Mouse (Mus musculus) hematopoietic stem cell, adult 5-6 weeks (primary cell): Measurements from ENCODE around the gene Zfp423. TPM values are rescaled to one million over a fixed set of nuclear protein-coding genes. Genes with fewer than 3 reads are reported as not detected.

Experiments used
- ATAC-seq, 2 experiments: fragments of 125-278 bp in 1 of 2; replicated peaks in 1 of 2; 2 replicates each; pipeline ENCODE4 v1.8.0; 2016 to 2017; ENCODE audit warnings: inconsistent platforms in 2 of 2, mild to moderate bottlenecking in 2 of 2, moderate number of reproducible peaks in 2 of 2, low read depth in 1 of 2, moderate TSS enrichment in 1 of 2; ENCODE audit not compliant: low FRiP score in 2 of 2, poor library complexity in 2 of 2, severe bottlenecking in 2 of 2, insufficient read depth in 1 of 2, low TSS enrichment in 1 of 2
- total RNA-seq: library from RNA; stranded (forward); fragments of 172-1452, 232-1000 nt; gene quantifications from 2 replicates; pipeline ENCODE4 v1.2.3, GENCODE M21; 2017

Gene Zfp423
- total RNA-seq, 1 experiment from 2014 or later = not detected

- no peak for ATAC-seq
Measured at GRCm38 (mm10) chr8:87679431-87680003, 279.9 kb downstream of the Zfp423 start.

- ATAC-seq = no peak
Measured at GRCm38 (mm10) chr8:87675411-87675810, 284.0 kb downstream of the Zfp423 start.

- ATAC-seq = no peak
Measured at GRCm38 (mm10) chr8:87674157-87674556, 285.2 kb downstream of the Zfp423 start.

GRCm38 (mm10) chr8:87672214-87672613 lies 287.2 kb downstream of the Zfp423 start:
- ATAC-seq = no peak

- ATAC-seq = no peak
Measured at GRCm38 (mm10) chr8:87671209-87671970, 288.0 kb downstream of the Zfp423 start.

GRCm38 (mm10) chr8:87670232-87670631 lies 289.2 kb downstream of the Zfp423 start:
- no peak for ATAC-seq

GRCm38 (mm10) chr8:87668736-87669135 lies 290.7 kb downstream of the Zfp423 start:
- no peak for ATAC-seq

GRCm38 (mm10) chr8:87667914-87668643 lies 291.3 kb downstream of the Zfp423 start:
- ATAC-seq = no peak

- no peak for ATAC-seq
Measured at GRCm38 (mm10) chr8:87667297-87667696, 292.1 kb downstream of the Zfp423 start.

- ATAC-seq = no peak
Measured at GRCm38 (mm10) chr8:87665337-87665736, 294.1 kb downstream of the Zfp423 start.

GRCm38 (mm10) chr8:87664217-87664509 lies 295.2 kb downstream of the Zfp423 start:
- no peak for ATAC-seq

- ATAC-seq = peak; percentile 56 to 66; a peak in 3 of 4 replicates
Measured at GRCm38 (mm10) chr8:87663349-87664216, 295.8 kb downstream of the Zfp423 start.

GRCm38 (mm10) chr8:87662811-87663341 lies 296.5 kb downstream of the Zfp423 start:
- ATAC-seq = peak in 1 of 2 experiments; percentile 40; a peak in 1 of 4 replicates

- no peak for ATAC-seq
Measured at GRCm38 (mm10) chr8:87662307-87662771, 297.1 kb downstream of the Zfp423 start.

- ATAC-seq = no peak
Measured at GRCm38 (mm10) chr8:87660916-87661910, 298.2 kb downstream of the Zfp423 start.
